Mouse (Mus musculus): ENCODE results near the gene Serpinb6b. TPM values are rescaled to one million over a fixed set of nuclear protein-coding genes. Genes with fewer than 3 reads are reported as not detected.

Gene Serpinb6b
- polyA plus RNA-seq, 1 experiment, result 1.4 TPM

DNA sequence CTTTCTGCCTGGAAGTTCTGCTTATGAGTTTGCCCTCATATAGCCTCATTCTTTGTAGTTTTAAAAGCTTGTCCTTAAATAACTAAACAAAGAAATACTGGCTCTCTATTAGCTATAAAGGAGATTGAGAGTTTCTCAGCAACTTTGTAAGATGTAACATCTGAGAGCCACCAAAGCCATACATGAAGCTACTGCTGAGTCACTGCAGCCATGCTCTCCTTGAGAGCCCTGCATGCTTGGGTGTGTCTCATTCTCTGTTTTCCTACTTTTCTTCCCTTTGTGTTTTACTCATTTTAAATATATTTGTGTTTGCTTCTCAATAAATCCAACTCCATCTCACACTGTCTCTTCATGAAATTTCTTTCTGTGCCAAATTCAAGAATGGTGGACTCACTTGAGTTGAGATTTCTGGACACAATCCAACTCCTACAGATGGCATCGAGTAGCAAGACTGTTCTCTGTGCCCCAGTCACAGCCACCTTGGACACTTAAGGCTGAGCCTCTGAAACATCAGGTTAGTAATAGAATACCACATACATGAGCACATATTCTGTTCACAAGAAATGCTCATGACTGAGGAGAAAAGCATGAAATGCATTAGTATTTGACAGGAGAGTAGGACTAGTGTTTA lies 61.5 kb downstream of the Serpinb6b start:
- Histone ChIP-seq H3K4me3 (no peak overlapping the region), H3ac (ENCODE audit: control insufficient read depth, insufficient read length) (no peak overlapping the region), H3K36me3 (ENCODE audit: control insufficient read depth, insufficient read depth) (no peaks in the 10 kb centered on the region), H3K4me2 (ENCODE audit: low read depth) (no peak overlapping the region), H3K79me2 (ENCODE audit: control insufficient read depth, insufficient read depth) (no peaks in the 10 kb centered on the region), H3K27me3 (ENCODE audit: control insufficient read depth, insufficient read depth, insufficient read length) (no peaks in the 10 kb centered on the region)
- TF ChIP-seq REST (IDR thresholded peaks at IDR 0.05; ENCODE audit: insufficient read depth, insufficient read length) (no peak), TCF3 (IDR thresholded peaks at IDR 0.05; ENCODE audit: insufficient read length, low read depth) (no peak), POLR2A (IDR thresholded peaks at IDR 0.05; ENCODE audit: insufficient read length, low read depth) (no peak), TCF12 (IDR thresholded peaks at IDR 0.05; ENCODE audit: insufficient read depth, poor library complexity, severe bottlenecking) (no peak), USF1 (IDR thresholded peaks at IDR 0.05; ENCODE audit: low read depth) (no peak), MAX (IDR thresholded peaks at IDR 0.05; ENCODE audit: low read depth) (no peak), MYOG (IDR thresholded peaks at IDR 0.05; ENCODE audit: control insufficient read depth in 1 of 3, insufficient read depth in 1 of 3, insufficient read length in 2 of 3, low read depth in 2 of 3) (no peak), E2F4 (IDR thresholded peaks at IDR 0.05; ENCODE audit: insufficient read depth) (no peak), SRF (IDR thresholded peaks at IDR 0.05; ENCODE audit: control insufficient read depth, insufficient read length, low read depth) (no peak), CEBPB (IDR thresholded peaks at IDR 0.05; ENCODE audit: insufficient read depth, poor library complexity, severe bottlenecking) (no peak), MYOD1 (IDR thresholded peaks at IDR 0.05; ENCODE audit: control insufficient read depth in 1 of 3, insufficient read length in 2 of 3, low read depth in 2 of 3) (no peak), POLR2AphosphoS2 (IDR thresholded peaks at IDR 0.05; ENCODE audit: insufficient read length, low read depth) (no peak)

DNA sequence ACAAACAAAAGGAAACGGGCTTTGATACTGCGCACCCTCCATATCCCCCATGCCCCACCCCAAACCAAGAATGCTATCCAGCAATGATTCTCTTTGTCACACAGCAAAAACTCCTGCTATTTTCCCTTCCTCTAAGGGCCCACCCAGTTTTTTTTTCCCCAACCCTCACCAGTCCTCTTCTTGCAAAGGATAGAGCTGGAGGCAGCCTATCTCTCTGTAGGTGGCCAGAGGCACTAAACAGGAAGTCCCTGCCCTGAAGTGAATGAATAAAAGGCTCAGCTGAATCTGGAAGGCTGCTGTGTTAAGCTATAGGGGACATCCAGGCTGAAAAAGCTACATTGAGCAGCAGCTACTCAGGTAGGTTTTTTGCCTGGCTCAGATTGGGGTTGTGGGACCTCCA lies 62.2 kb downstream of the Serpinb6b start, which contains the start of gene Serpinb9b:
Gene Serpinb9b, plus strand, starts transcription at position 173 of the 400 bp plus-strand sequence.
- peak within 1 kb of the TSS; percentile 36 for H3K4me2 ChIP-seq (ENCODE audit: low read depth)
- no peaks in the 10 kb centered on the region for H3K27me3 ChIP-seq (ENCODE audit: control insufficient read depth, insufficient read depth, insufficient read length)
- H3K79me2 ChIP-seq (ENCODE audit: control insufficient read depth, insufficient read depth), result no peaks in the 10 kb centered on the region
- TF ChIP-seq MYOD1 (IDR thresholded peaks at IDR 0.05; ENCODE audit: control insufficient read depth in 1 of 3, insufficient read length in 2 of 3, low read depth in 2 of 3), result no peak
- TF ChIP-seq POLR2A (IDR thresholded peaks at IDR 0.05; ENCODE audit: insufficient read length, low read depth), result no peak
- no peak for TF ChIP-seq POLR2AphosphoS2 (IDR thresholded peaks at IDR 0.05; ENCODE audit: insufficient read length, low read depth)
- TF ChIP-seq USF1 (IDR thresholded peaks at IDR 0.05; ENCODE audit: low read depth), result no peak
- no peak for TF ChIP-seq CEBPB (IDR thresholded peaks at IDR 0.05; ENCODE audit: insufficient read depth, poor library complexity, severe bottlenecking)
- TF ChIP-seq E2F4 (IDR thresholded peaks at IDR 0.05; ENCODE audit: insufficient read depth), result no peak
- no peak within 1 kb of the TSS for H3ac ChIP-seq (ENCODE audit: control insufficient read depth, insufficient read length)
- no peaks in the 10 kb centered on the region for H3K36me3 ChIP-seq (ENCODE audit: control insufficient read depth, insufficient read depth)
- H3K4me3 ChIP-seq, result no peak within 1 kb of the TSS

DNA sequence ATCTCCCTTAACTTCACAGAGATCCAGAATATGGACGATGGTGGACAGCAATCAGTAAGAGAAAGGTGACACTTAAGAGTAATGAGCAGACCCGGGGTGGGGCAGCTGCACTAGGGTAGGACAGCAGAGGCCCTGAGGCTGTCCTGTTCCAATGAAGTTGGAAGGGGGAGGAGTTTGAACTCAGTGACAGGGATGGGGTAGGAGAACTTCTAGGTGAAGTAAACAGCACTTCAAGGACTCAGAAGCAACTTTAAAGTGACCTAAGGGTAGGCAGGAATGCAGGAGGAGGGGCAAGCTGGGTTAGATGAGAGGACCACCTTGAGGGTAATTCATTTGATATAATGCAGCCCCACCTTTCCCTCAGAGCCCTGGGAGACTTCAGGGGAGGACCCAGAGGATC lies 63.1 kb downstream of the Serpinb6b start:
- Histone ChIP-seq H3K4me2 (ENCODE audit: low read depth) (peak overlapping the region; percentile 36), H3K27me3 (ENCODE audit: control insufficient read depth, insufficient read depth, insufficient read length) (no peaks in the 10 kb centered on the region), H3K36me3 (ENCODE audit: control insufficient read depth, insufficient read depth) (no peaks in the 10 kb centered on the region), H3K4me3 (no peak overlapping the region), H3K79me2 (ENCODE audit: control insufficient read depth, insufficient read depth) (no peaks in the 10 kb centered on the region), H3ac (ENCODE audit: control insufficient read depth, insufficient read length) (no peak overlapping the region)
- no peak for TF ChIP-seq REST (IDR thresholded peaks at IDR 0.05; ENCODE audit: insufficient read depth, insufficient read length)
- TF ChIP-seq TCF12 (IDR thresholded peaks at IDR 0.05; ENCODE audit: insufficient read depth, poor library complexity, severe bottlenecking), result no peak
- no peak for TF ChIP-seq POLR2AphosphoS2 (IDR thresholded peaks at IDR 0.05; ENCODE audit: insufficient read length, low read depth)
- no peak for TF ChIP-seq MYOG (IDR thresholded peaks at IDR 0.05; ENCODE audit: control insufficient read depth in 1 of 3, insufficient read depth in 1 of 3, insufficient read length in 2 of 3, low read depth in 2 of 3)
- no peak for TF ChIP-seq POLR2A (IDR thresholded peaks at IDR 0.05; ENCODE audit: insufficient read length, low read depth)
- no peak for TF ChIP-seq MYOD1 (IDR thresholded peaks at IDR 0.05; ENCODE audit: control insufficient read depth in 1 of 3, insufficient read length in 2 of 3, low read depth in 2 of 3)
- no peak for TF ChIP-seq E2F4 (IDR thresholded peaks at IDR 0.05; ENCODE audit: insufficient read depth)
- no peak for TF ChIP-seq USF1 (IDR thresholded peaks at IDR 0.05; ENCODE audit: low read depth)
- no peak for TF ChIP-seq CEBPB (IDR thresholded peaks at IDR 0.05; ENCODE audit: insufficient read depth, poor library complexity, severe bottlenecking)
- TF ChIP-seq TCF3 (IDR thresholded peaks at IDR 0.05; ENCODE audit: insufficient read length, low read depth), result no peak
- no peak for TF ChIP-seq MAX (IDR thresholded peaks at IDR 0.05; ENCODE audit: low read depth)

DNA sequence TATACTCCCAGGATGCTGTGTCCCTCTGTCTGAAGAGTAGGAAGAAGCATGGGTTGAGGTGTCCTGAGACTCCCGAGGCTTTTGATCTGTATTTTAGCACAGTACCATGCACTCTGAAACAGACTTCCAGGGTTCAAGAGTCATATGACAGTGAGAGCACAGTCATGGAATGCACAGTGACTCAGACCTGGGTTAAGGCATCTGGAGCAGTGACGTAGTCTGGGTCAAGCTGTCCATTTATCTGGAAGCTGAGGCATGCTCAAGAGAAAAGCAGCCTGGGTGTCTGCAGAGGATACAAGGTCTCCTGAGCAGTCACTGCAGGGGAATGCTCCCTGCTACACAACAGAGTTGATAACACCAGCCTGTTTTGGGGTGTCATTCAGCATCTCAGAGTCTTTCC lies 63.5 kb downstream of the Serpinb6b start:
- Histone ChIP-seq H3K4me2 (ENCODE audit: low read depth) (peak overlapping the region; percentile 36), H3ac (ENCODE audit: control insufficient read depth, insufficient read length) (no peak overlapping the region), H3K79me2 (ENCODE audit: control insufficient read depth, insufficient read depth) (no peaks in the 10 kb centered on the region), H3K27me3 (ENCODE audit: control insufficient read depth, insufficient read depth, insufficient read length) (no peaks in the 10 kb centered on the region), H3K36me3 (ENCODE audit: control insufficient read depth, insufficient read depth) (no peaks in the 10 kb centered on the region), H3K4me3 (no peak overlapping the region)
- TF ChIP-seq USF1 (IDR thresholded peaks at IDR 0.05; ENCODE audit: low read depth) (peak; percentile 38), MYOD1 (IDR thresholded peaks at IDR 0.05; ENCODE audit: control insufficient read depth in 1 of 3, insufficient read length in 2 of 3, low read depth in 2 of 3) (peak in 1 of 3 experiments; percentile 7), MAX (IDR thresholded peaks at IDR 0.05; ENCODE audit: low read depth) (no peak)

Other genes with a start within 250 kb of the Serpinb6b start
- 31.1 TPM for gene Mylk4, start 181.3 kb upstream of the Serpinb6b start, polyA plus RNA-seq (2012; fragmentation: generic; extraction: Trizol)
- 22.4 TPM for gene Wrnip1, start 163.2 kb upstream of the Serpinb6b start, polyA plus RNA-seq (2012; fragmentation: generic; extraction: Trizol)
- gene D930007J09Rik, start 162.4 kb upstream of the Serpinb6b start, polyA plus RNA-seq (2012; fragmentation: generic; extraction: Trizol), result not detected
- gene Serpinb1a, start 114.0 kb upstream of the Serpinb6b start, polyA plus RNA-seq (2012; fragmentation: generic; extraction: Trizol), result 85.1 TPM
- gene Serpinb1c, start 67.0 kb upstream of the Serpinb6b start, polyA plus RNA-seq (2012; fragmentation: generic; extraction: Trizol), result 0.08 TPM
- gene Serpinb9, start 38.0 kb downstream of the Serpinb6b start, polyA plus RNA-seq (2012; fragmentation: generic; extraction: Trizol), result 7.2 TPM
- 0.79 TPM for gene Serpinb9b, start 62.2 kb downstream of the Serpinb6b start, polyA plus RNA-seq (2012; fragmentation: generic; extraction: Trizol)
- gene Serpinb1b, start 113.4 kb downstream of the Serpinb6b start, polyA plus RNA-seq (2012; fragmentation: generic; extraction: Trizol), result 1.6 TPM
- 0.14 TPM for gene Serpinb9c, start 194.5 kb downstream of the Serpinb6b start, polyA plus RNA-seq (2012; fragmentation: generic; extraction: Trizol)
- gene Serpinb9d, start 227.8 kb downstream of the Serpinb6b start, polyA plus RNA-seq (2012; fragmentation: generic; extraction: Trizol), result 0.10 TPM

All from myocyte (in vitro differentiated cells).